Mouse (Mus musculus) lung, postnatal 0 days (tissue): ENCODE measurements at regions not wholly inside any gene's neighbourhood (a gene's known extent, or its start where the extent isn't known, plus 50 kb on each side); places are given as distances from the start of the nearest gene placed in this dataset.

Experiments used
- CTCF ChIP-seq: IDR thresholded peaks from 2 replicates; pipeline ENCODE4 v1.5.1; 2016; ENCODE audit warnings: antibody characterized with exemption, mild to moderate bottlenecking
- EP300 ChIP-seq: IDR thresholded peaks from 2 replicates; pipeline ENCODE4 v1.6.1; 2016; ENCODE audit warnings: antibody characterized with exemption, mild to moderate bottlenecking, control low read depth

GRCm38 (mm10) chr17:45274894-45275293, 158.6 kb downstream of the Cdc5l start:
- TF ChIP-seq EP300 (no peak), CTCF (peak; percentile 49)
